Mouse (Mus musculus): ENCODE measurements around the gene Cnpy1. TPM values are rescaled to one million over a fixed set of nuclear protein-coding genes. Genes with fewer than 3 reads are reported as not detected.

Gene Cnpy1
- total and polyA plus RNA-seq, 2 experiments from 2014 or later, result 0.44 to 1.6 TPM

GRCm38 (mm10) chr5:28157044-28157730 is 88.4 kb downstream of the Cnpy1 start:
- Histone ChIP-seq H3K9ac (no peak overlapping the region), H3K36me3 (ENCODE audit: insufficient read depth) (no peaks in the 10 kb centered on the region), H3K4me1 (ENCODE audit: insufficient read depth) (no peaks in the 10 kb centered on the region), H3K4me2 (ENCODE audit: low read depth) (no peak overlapping the region), H3K4me3 (ENCODE audit: low read depth, low read length) (no peak overlapping the region), H3K9me3 (ENCODE audit: low read length) (no peaks in the 10 kb centered on the region), H3K27ac (ENCODE audit: low read depth, low read length) (no peak overlapping the region), H3K27me3 (ENCODE audit: insufficient read depth, low read length) (peaks cover 67% of the 10 kb centered on the region)
- whole genome bisulfite sequencing, result 11% methylated on average over 9 of the region's 9 CpGs
- DNase-seq (no peak), ATAC-seq (no peak)
- TF ChIP-seq CTCF (IDR thresholded peaks at IDR 0.05; ENCODE audit: low read depth), result no peak

Other genes starting within 250 kb of the Cnpy1 start
- gene Insig1, start 174.4 kb downstream of the Cnpy1 start, total RNA-seq (2014; rRNA removed), result 127 and 140 TPM in 2 replicates
- gene Insig1, start 174.4 kb downstream of the Cnpy1 start, polyA plus RNA-seq (2015; fragmentation: Nextera tagmentation; extraction: Ambion mirVana), result 100 and 101 TPM in 2 replicates
- 0.05 and 0.46 TPM in 2 replicates for gene En2, start 80.1 kb downstream of the Cnpy1 start, total RNA-seq (2014; rRNA removed)
- gene En2, start 80.1 kb downstream of the Cnpy1 start, polyA plus RNA-seq (2015; fragmentation: Nextera tagmentation; extraction: Ambion mirVana), result not detected in 2 replicates
- 25.9 and 41.7 TPM in 2 replicates for gene Rbm33, start 71.3 kb upstream of the Cnpy1 start, total RNA-seq (2014; rRNA removed)
- gene Rbm33, start 71.3 kb upstream of the Cnpy1 start, polyA plus RNA-seq (2015; fragmentation: Nextera tagmentation; extraction: Ambion mirVana), result 11.4 and 12.5 TPM in 2 replicates
- gene Shh, start 221.4 kb upstream of the Cnpy1 start, total RNA-seq (2014; rRNA removed), result 1.7 and 3.0 TPM in 2 replicates
- gene Shh, start 221.4 kb upstream of the Cnpy1 start, polyA plus RNA-seq (2015; fragmentation: Nextera tagmentation; extraction: Ambion mirVana), result 0.33 and 0.65 TPM in 2 replicates

All from forebrain, postnatal 0 days (tissue).